Mouse (Mus musculus): ENCODE results near the gene Ston2. TPM values are rescaled to one million over a fixed set of nuclear protein-coding genes. Genes with fewer than 3 reads are reported as not detected.

Ston2 gene
- 9.0 and 10.7 TPM in 2 replicates for polyA plus RNA-seq (2012; rRNA removed)

DNA sequence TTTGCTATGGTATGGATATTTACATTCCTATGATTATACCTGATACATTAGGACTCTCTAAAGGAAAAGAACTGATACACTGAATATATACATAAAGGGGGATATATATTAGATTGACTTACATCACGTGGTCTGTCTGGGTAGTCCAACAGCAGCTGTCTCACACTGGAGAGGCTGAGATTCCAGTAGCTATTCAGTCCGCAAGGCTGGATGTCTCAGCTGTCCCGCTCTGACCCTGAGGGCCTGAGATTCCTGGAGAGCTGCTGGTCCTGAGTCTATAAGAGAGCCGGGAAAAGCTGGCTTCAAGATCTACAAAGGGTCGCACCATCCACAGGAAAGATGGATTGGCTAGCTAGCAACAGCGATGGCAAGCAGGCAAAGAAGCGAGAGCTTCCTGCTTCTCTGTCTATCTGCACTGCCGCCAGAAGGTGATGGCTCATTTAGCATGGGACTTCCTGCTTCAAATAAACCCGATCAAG, at the start of gene Ston2:
TSS of gene Ston2 (minus strand) at position 429 of the 479 bp plus-strand sequence.
- Histone ChIP-seq H3K27ac (ENCODE audit: insufficient read depth, low read length) (no peak within 1 kb of the TSS), H3K27me3 (ENCODE audit: control insufficient read depth, insufficient read depth, low read length) (no peaks in the 10 kb centered on the region), H3K4me3 (replicated peaks; ENCODE audit: insufficient read depth, low read depth, low read length) (no peak within 1 kb of the TSS), H3K4me1 (ENCODE audit: control insufficient read depth, insufficient read depth, low read length) (no peaks in the 10 kb centered on the region)
- WGBS = 68% methylated on average over 9 of the region's 9 CpGs
- DNase-seq = no peak
- TF ChIP-seq POLR2A (IDR thresholded peaks at IDR 0.05; ENCODE audit: borderline replicate concordance, insufficient read depth, low read length) = no peak
- TF ChIP-seq CTCF (IDR thresholded peaks at IDR 0.05; ENCODE audit: borderline replicate concordance, insufficient read depth, low read depth, low read length) = no peak

DNA sequence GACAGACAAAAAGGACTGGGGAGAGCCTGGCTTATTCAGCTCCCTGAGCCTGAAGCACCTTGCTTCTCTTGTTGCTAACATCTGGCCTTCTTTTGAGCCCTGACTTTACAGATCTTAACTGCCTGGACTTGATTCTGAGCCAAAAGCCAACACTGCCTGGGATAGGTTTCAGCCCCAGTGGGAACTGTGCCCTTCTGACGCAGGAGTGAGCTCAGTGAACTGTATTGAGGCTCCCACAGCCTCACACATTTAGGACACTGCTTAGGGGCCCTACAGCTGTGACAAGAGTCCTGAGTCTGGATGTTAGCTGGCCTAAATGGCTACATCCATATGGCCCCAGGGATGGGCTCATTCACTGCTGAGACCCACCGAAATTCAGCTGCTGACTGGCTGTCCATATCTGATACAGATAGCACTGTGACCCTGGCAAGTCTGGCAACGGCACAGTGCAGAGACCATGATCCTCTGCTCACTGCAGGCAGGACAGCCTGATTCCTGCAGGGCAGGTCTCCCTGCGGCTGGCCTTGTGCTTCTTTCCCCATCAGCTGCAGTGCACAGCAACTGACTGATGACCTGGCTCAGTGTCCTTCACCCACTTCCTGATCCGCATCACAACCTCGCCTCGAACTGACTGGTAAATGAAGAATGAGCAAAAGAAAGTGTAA, 49.3 kb upstream of the Ston2 start:
- TF ChIP-seq POLR2A (IDR thresholded peaks at IDR 0.05; ENCODE audit: borderline replicate concordance, insufficient read depth, low read length) = no peak
- TF ChIP-seq CTCF (IDR thresholded peaks at IDR 0.05; ENCODE audit: borderline replicate concordance, insufficient read depth, low read depth, low read length) = no peak
- H3K27ac ChIP-seq (ENCODE audit: insufficient read depth, low read length) = no peak overlapping the region
- no peaks in the 10 kb centered on the region; the same call in 1 of the 2 replicates for H3K4me1 ChIP-seq (ENCODE audit: control insufficient read depth, insufficient read depth, low read length)
- no peak for DNase-seq
- WGBS = 84% methylated on average over 7 of the region's 7 CpGs
- H3K27me3 ChIP-seq (ENCODE audit: control insufficient read depth, insufficient read depth, low read length) = no peaks in the 10 kb centered on the region
- H3K4me3 ChIP-seq (replicated peaks; ENCODE audit: insufficient read depth, low read depth, low read length) = no peak overlapping the region

DNA sequence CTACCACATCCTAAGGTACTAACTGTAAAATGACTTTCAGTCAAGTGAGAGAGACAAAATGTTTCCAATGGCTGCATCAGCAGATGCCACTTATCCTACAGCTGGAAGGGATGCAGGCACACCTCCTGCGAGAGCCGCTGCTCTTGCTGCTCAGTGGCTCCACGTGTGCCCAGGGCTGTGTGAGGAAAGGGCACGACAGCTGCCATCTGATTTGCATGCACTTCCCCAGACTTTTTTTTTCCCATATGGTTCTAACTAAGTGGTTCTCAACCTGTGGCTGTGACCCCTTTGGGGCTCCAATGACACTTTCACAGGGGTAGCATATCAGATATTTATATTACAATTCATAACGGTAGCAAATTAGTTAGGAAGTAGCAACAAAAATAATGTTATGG, 45.7 kb upstream of the Ston2 start:
- WGBS = 40% methylated on average over 5 of the region's 5 CpGs
- H3K4me3 ChIP-seq (replicated peaks; ENCODE audit: insufficient read depth, low read depth, low read length) = no peak overlapping the region
- TF ChIP-seq POLR2A (IDR thresholded peaks at IDR 0.05; ENCODE audit: borderline replicate concordance, insufficient read depth, low read length) (no peak), CTCF (IDR thresholded peaks at IDR 0.05; ENCODE audit: borderline replicate concordance, insufficient read depth, low read depth, low read length) (no peak)
- DNase-seq = no peak
- no peak overlapping the region for H3K27ac ChIP-seq (ENCODE audit: insufficient read depth, low read length)
- H3K4me1 ChIP-seq (ENCODE audit: control insufficient read depth, insufficient read depth, low read length) = no peaks in the 10 kb centered on the region
- no peaks in the 10 kb centered on the region for H3K27me3 ChIP-seq (ENCODE audit: control insufficient read depth, insufficient read depth, low read length)

DNA sequence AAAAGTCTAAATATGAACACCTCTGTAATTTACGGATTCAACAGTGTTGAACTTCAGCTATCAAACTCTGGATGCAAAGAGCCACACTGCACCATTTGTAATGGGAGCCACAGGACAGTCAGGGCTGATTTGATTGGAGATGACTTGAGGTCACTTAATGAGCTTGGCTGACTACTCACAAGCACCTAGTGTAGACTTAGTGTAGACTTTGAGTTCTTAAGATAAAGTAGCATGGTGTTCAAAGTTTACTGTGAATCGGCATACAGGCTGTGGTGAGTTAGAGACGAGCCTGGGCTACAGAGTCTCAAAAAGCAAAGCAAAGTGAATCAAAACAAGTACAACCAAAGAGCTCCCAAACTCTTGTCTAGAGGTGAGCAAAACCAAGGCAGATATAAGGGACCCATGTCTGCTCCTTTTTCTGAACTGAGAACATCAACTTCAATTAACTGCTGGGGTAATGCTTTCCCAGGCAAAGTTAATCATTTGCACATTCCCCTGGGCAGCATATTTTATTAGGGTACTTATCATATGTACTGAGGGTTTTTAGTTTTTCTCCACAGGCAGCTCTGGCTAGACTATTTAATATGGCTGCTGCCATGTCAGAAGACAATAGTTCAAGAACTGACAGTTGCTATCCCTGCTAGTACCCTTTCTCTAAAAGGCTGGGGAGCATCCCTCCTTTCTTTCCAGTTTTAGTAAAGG, 45.2 kb upstream of the Ston2 start:
- whole genome bisulfite sequencing = 96% methylated on average over 3 of the region's 3 CpGs
- DNase-seq = no peak
- Histone ChIP-seq H3K4me1 (ENCODE audit: control insufficient read depth, insufficient read depth, low read length) (no peaks in the 10 kb centered on the region), H3K27me3 (ENCODE audit: control insufficient read depth, insufficient read depth, low read length) (no peaks in the 10 kb centered on the region), H3K27ac (ENCODE audit: insufficient read depth, low read length) (no peak overlapping the region), H3K4me3 (replicated peaks; ENCODE audit: insufficient read depth, low read depth, low read length) (no peak overlapping the region)
- no peak for TF ChIP-seq CTCF (IDR thresholded peaks at IDR 0.05; ENCODE audit: borderline replicate concordance, insufficient read depth, low read depth, low read length)
- no peak for TF ChIP-seq POLR2A (IDR thresholded peaks at IDR 0.05; ENCODE audit: borderline replicate concordance, insufficient read depth, low read length)

DNA sequence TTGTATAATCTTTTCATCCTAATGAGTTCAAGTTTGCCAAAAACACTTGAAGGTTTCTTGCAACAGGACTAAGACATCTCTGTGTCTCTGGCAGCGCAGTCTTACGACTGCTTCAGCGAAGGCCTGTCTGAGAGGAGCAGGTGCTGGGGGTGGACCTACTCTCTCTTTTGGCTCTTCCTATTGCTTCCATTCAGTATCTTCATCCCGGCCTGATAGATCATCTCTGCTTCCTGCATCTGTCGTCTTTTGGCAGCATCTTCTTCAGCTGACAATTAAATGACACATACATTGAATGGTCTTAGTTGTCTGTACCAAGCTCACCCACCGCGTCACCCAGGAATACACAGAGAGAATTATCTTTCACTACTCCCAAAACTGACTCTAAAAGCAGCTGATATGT, 43.2 kb upstream of the Ston2 start:
- H3K4me1 ChIP-seq (ENCODE audit: control insufficient read depth, insufficient read depth, low read length) = no peaks in the 10 kb centered on the region
- 26% methylated on average over 7 of the region's 7 CpGs for WGBS
- no peaks in the 10 kb centered on the region for H3K27me3 ChIP-seq (ENCODE audit: control insufficient read depth, insufficient read depth, low read length)
- no peak for DNase-seq
- TF ChIP-seq POLR2A (IDR thresholded peaks at IDR 0.05; ENCODE audit: borderline replicate concordance, insufficient read depth, low read length) (no peak), CTCF (IDR thresholded peaks at IDR 0.05; ENCODE audit: borderline replicate concordance, insufficient read depth, low read depth, low read length) (no peak)
- H3K4me3 ChIP-seq (replicated peaks; ENCODE audit: insufficient read depth, low read depth, low read length) = no peak overlapping the region
- H3K27ac ChIP-seq (ENCODE audit: insufficient read depth, low read length) = no peak overlapping the region

DNA sequence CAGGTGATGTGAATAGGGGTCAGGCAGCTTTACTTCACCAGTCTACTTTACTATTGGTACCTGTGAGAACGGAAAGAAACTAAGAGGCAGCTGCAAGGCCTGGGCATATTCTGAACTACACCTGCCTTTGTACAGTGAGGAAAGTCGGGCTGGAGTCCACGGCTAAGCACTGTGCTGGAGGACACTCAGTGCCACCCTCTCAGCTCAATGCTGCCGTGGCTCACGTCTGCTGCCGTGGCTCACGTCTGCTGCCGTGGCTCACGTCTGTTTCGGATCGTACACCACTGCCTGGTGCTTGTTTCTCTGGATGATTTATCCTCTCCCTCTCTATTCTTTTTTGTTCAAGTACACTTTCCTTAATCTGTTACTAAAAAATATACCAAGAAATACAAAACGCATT, 32.3 kb upstream of the Ston2 start:
- no peak for TF ChIP-seq POLR2A (IDR thresholded peaks at IDR 0.05; ENCODE audit: borderline replicate concordance, insufficient read depth, low read length)
- TF ChIP-seq CTCF (IDR thresholded peaks at IDR 0.05; ENCODE audit: borderline replicate concordance, insufficient read depth, low read depth, low read length) = no peak
- H3K27ac ChIP-seq (ENCODE audit: insufficient read depth, low read length) = no peak overlapping the region
- H3K27me3 ChIP-seq (ENCODE audit: control insufficient read depth, insufficient read depth, low read length) = no peaks in the 10 kb centered on the region
- 93% methylated on average over 12 of the region's 12 CpGs for WGBS
- no peak for DNase-seq
- H3K4me3 ChIP-seq (replicated peaks; ENCODE audit: insufficient read depth, low read depth, low read length) = no peak overlapping the region
- H3K4me1 ChIP-seq (ENCODE audit: control insufficient read depth, insufficient read depth, low read length) = no peaks in the 10 kb centered on the region

DNA sequence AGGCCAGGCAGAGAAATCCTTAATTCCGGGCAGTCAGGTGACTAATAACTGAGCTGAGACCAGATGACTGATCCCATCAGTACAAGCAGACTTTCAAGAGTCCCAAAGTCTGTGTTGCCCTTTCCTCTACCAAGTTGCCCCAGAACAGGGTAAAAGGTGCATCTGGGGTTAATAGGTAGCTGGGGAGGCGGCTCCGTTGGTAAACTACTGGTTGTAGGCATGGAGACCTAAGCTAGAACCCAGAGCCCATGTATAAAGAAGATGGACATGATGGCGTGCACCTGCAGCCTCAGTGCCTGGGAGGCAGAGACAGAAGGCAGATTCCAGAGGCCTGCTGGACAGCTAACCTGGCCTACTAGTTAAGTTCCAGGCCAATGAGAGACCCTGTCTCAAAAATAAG, 30.5 kb upstream of the Ston2 start:
- DNase-seq = no peak
- Histone ChIP-seq H3K27ac (ENCODE audit: insufficient read depth, low read length) (no peak overlapping the region), H3K27me3 (ENCODE audit: control insufficient read depth, insufficient read depth, low read length) (no peaks in the 10 kb centered on the region), H3K4me3 (replicated peaks; ENCODE audit: insufficient read depth, low read depth, low read length) (no peak overlapping the region), H3K4me1 (ENCODE audit: control insufficient read depth, insufficient read depth, low read length) (no peaks in the 10 kb centered on the region)
- TF ChIP-seq CTCF (IDR thresholded peaks at IDR 0.05; ENCODE audit: borderline replicate concordance, insufficient read depth, low read depth, low read length) (no peak), POLR2A (IDR thresholded peaks at IDR 0.05; ENCODE audit: borderline replicate concordance, insufficient read depth, low read length) (no peak)
- WGBS = 93% methylated on average over 4 of the region's 4 CpGs

DNA sequence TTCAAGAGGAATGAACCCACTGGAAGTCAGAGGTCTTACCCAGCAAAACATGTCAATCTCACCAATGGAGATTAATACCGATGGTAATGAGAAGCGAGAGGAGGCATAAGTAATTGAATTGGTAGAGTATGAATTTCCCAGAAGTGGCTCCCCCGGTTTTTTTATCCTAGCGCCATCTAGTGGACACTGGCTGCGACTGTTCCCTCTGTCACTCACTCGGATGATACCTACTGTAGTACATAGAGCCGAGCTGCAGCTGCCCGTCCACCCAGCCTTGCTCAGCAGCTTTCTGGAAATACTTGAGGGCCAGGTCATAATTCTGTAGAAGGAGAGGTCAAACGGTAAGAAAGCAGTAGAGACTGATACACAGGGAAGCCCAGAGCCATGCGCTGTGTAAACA, 27.8 kb upstream of the Ston2 start:
- Histone ChIP-seq H3K4me3 (replicated peaks; ENCODE audit: insufficient read depth, low read depth, low read length) (no peak overlapping the region), H3K4me1 (ENCODE audit: control insufficient read depth, insufficient read depth, low read length) (no peaks in the 10 kb centered on the region), H3K27me3 (ENCODE audit: control insufficient read depth, insufficient read depth, low read length) (no peaks in the 10 kb centered on the region), H3K27ac (ENCODE audit: insufficient read depth, low read length) (no peak overlapping the region)
- WGBS = 20% methylated on average over 10 of the region's 10 CpGs
- no peak for TF ChIP-seq POLR2A (IDR thresholded peaks at IDR 0.05; ENCODE audit: borderline replicate concordance, insufficient read depth, low read length)
- TF ChIP-seq CTCF (IDR thresholded peaks at IDR 0.05; ENCODE audit: borderline replicate concordance, insufficient read depth, low read depth, low read length) = peak; percentile 55; the same call in 1 of the 2 replicates
- peak; percentile 28 to 46 for DNase-seq

All from cerebellum, adult 2 months (tissue).